Mouse (Mus musculus): Measurements from ENCODE around the gene Mansc1. TPM values are rescaled to one million over a fixed set of nuclear protein-coding genes. Genes with fewer than 3 reads are reported as not detected.
"Not testable (repeated sequence)": the region's sequence is repeated elsewhere in the genome, so short reads cannot be mapped to it uniquely, and the experiment has no call there.

Mansc1 gene
- polyA plus RNA-seq (2014; fragmentation: Nextera tagmentation; extraction: Ambion mirVana) = 0.71 and 1.2 TPM in 2 replicates

DNA sequence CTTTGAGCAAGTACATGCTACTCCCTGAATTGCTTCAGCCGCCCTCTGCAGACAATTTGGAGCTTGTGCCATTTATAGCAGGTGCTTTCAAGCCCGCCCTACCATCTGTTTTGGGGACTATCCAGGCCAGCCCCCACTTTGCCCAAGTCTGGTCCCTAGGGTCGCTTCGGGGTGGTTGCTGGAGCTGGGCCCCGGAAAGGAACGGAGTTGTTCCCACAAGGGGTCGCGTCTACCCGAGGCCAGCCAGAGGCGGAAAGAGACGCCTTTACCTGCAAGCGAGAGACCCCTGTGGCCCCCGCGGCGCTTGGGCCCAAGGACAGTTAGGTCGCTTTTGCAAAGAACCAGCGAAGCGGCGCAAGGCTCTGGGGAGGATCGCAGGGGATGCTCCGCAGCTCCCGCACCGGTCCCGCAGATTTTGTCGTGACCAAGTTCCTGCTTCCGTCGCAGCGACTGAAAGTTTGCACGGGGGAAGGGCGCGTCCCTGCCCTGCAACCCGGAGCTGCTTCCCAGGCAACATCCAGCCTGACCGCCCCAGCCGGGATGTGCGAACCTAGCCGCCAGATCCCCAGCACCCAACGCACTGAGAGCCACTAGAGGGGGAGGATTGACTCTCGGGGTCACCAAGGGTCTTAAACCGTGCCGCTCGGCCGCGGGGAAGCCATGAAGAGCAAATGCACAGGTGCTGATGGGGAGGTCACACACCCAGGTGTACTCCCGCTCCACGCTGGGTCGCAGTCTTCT, at the start of gene Mansc1:
Mansc1 (minus strand) TSS at position 542 of the 741 bp plus-strand sequence.
- Histone ChIP-seq H3K4me3 (ENCODE audit: low read depth, low read length) (peak within 1 kb of the TSS; percentile 44), H3K27me3 (ENCODE audit: control insufficient read depth, insufficient read depth, low read length) (no peaks in the 10 kb centered on the region; the same call in 1 of the 2 replicates), H3K4me2 (ENCODE audit: low read depth, low read length) (peak within 1 kb of the TSS; percentile 88), H3K4me1 (ENCODE audit: control insufficient read depth, insufficient read depth, low read length) (peaks cover 7% of the 10 kb centered on the region; the same call in 1 of the 2 replicates), H3K36me3 (ENCODE audit: control insufficient read depth, insufficient read depth, low read length) (no peaks in the 10 kb centered on the region), H3K9ac (replicated peaks; ENCODE audit: low read depth, low read length) (peak within 1 kb of the TSS; percentile 46), H3K9me3 (ENCODE audit: control insufficient read depth, low read length) (no peaks in the 10 kb centered on the region), H3K27ac (ENCODE audit: low read depth, low read length) (no peak within 1 kb of the TSS)
- peak; percentile 71; the same call in 1 of the 2 replicates for ATAC-seq (ENCODE audit: low read depth)
- WGBS = 2% methylated on average over 46 of the region's 46 CpGs

DNA sequence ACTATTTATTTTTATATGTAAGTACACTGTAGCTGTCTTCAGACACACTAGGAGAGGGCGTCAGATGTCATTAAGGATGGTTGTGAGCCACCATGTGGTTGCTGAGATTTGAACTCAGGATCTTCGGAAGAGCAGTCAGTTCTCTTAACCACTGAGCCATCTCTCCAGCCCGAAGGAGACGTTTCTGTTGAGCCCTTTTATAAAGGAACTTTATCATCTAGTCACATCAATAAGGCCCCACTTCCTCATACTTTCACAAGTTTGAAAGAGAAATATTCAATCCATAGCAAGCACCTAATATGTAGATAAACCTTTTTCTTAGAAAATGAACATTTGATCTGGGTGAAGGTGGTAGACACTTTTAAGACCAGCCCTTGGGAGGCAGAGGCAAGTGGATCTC, 47.0 kb upstream of the Mansc1 start:
- H3K9me3 ChIP-seq (ENCODE audit: control insufficient read depth, low read length); ATAC-seq (ENCODE audit: low read depth); H3K9ac ChIP-seq (replicated peaks; ENCODE audit: low read depth, low read length); H3K36me3 ChIP-seq (ENCODE audit: control insufficient read depth, insufficient read depth, low read length); H3K4me1 ChIP-seq (ENCODE audit: control insufficient read depth, insufficient read depth, low read length); H3K27ac ChIP-seq (ENCODE audit: low read depth, low read length); H3K4me2 ChIP-seq (ENCODE audit: low read depth, low read length); H3K4me3 ChIP-seq (ENCODE audit: low read depth, low read length); H3K27me3 ChIP-seq (ENCODE audit: control insufficient read depth, insufficient read depth, low read length): not testable (repeated sequence)
- WGBS = 92% methylated on average over 4 of the region's 4 CpGs

DNA sequence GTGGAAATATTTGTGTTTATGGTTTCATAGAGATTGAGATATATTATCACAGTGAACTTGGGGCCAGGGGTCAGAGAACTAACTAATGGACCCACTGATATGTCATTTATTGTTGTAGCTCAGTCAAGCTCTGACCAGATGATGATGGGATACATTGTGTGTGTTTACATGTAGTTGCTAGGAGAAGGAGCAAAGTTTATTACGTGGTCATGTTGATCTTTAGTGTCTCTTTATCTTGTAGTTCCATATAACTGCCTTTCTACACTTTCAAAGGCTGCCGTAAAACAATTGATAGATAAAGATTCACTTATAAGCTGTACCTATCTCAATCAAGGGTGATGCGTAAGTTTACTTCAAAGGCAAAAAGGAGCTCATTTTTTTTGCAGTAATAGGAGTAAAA, 45.7 kb upstream of the Mansc1 start:
- H3K4me1 ChIP-seq (ENCODE audit: control insufficient read depth, insufficient read depth, low read length) = no peaks in the 10 kb centered on the region
- no peak overlapping the region for H3K9ac ChIP-seq (replicated peaks; ENCODE audit: low read depth, low read length)
- H3K27ac ChIP-seq (ENCODE audit: low read depth, low read length) = no peak overlapping the region
- H3K4me2 ChIP-seq (ENCODE audit: low read depth, low read length) = no peak overlapping the region
- H3K4me3 ChIP-seq (ENCODE audit: low read depth, low read length) = no peak overlapping the region
- H3K36me3 ChIP-seq (ENCODE audit: control insufficient read depth, insufficient read depth, low read length) = no peaks in the 10 kb centered on the region
- no peaks in the 10 kb centered on the region for H3K9me3 ChIP-seq (ENCODE audit: control insufficient read depth, low read length)
- ATAC-seq (ENCODE audit: low read depth) = no peak
- WGBS = 76% methylated on average over 3 of the region's 3 CpGs
- H3K27me3 ChIP-seq (ENCODE audit: control insufficient read depth, insufficient read depth, low read length) = no peaks in the 10 kb centered on the region

GRCm38 (mm10) chr6:134677504-134677903, 45.2 kb upstream of the Mansc1 start:
- no peak overlapping the region for H3K4me3 ChIP-seq (ENCODE audit: low read depth, low read length)
- no peaks in the 10 kb centered on the region for H3K9me3 ChIP-seq (ENCODE audit: control insufficient read depth, low read length)
- no peaks in the 10 kb centered on the region for H3K4me1 ChIP-seq (ENCODE audit: control insufficient read depth, insufficient read depth, low read length)
- H3K36me3 ChIP-seq (ENCODE audit: control insufficient read depth, insufficient read depth, low read length) = no peaks in the 10 kb centered on the region
- H3K27ac ChIP-seq (ENCODE audit: low read depth, low read length) = no peak overlapping the region
- no peak overlapping the region for H3K9ac ChIP-seq (replicated peaks; ENCODE audit: low read depth, low read length)
- ATAC-seq (ENCODE audit: low read depth) = no peak
- no peak overlapping the region for H3K4me2 ChIP-seq (ENCODE audit: low read depth, low read length)
- H3K27me3 ChIP-seq (ENCODE audit: control insufficient read depth, insufficient read depth, low read length) = no peaks in the 10 kb centered on the region
- 84% methylated on average over 4 of the region's 4 CpGs for WGBS

GRCm38 (mm10) chr6:134673712-134674111, 41.4 kb upstream of the Mansc1 start:
- WGBS = 85% methylated on average over 8 of the region's 8 CpGs
- not testable (repeated sequence) for H3K27ac ChIP-seq (ENCODE audit: low read depth, low read length); H3K9ac ChIP-seq (replicated peaks; ENCODE audit: low read depth, low read length); ATAC-seq (ENCODE audit: low read depth); H3K4me3 ChIP-seq (ENCODE audit: low read depth, low read length); H3K36me3 ChIP-seq (ENCODE audit: control insufficient read depth, insufficient read depth, low read length); H3K9me3 ChIP-seq (ENCODE audit: control insufficient read depth, low read length); H3K4me2 ChIP-seq (ENCODE audit: low read depth, low read length); H3K27me3 ChIP-seq (ENCODE audit: control insufficient read depth, insufficient read depth, low read length); H3K4me1 ChIP-seq (ENCODE audit: control insufficient read depth, insufficient read depth, low read length)

DNA sequence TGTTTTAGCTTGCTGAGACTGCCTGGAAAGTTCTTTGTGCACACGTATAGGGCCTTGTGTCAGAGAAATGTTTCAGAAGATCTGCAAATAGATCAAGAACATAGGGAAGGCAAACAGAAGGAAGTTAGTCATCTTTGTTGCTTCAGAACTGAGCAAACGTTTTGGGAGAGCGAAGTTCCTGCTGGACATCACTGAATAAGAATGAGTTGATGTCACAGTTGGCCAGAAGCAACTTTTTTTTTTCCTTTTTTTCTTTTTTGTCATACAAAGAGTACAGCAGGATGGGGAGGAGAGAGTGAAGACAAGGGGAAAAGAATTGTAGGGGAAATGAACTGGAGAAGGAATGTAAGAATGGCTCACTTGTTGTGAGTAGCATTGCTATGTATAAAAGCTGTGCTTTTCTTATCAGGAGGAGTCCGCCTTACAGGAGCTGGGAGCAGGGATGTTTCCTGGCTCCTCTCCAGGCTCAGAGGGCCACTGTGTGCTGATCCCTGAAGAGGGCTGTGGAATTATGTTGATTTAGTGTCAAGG, 38.7 kb upstream of the Mansc1 start:
- H3K9ac ChIP-seq (replicated peaks; ENCODE audit: low read depth, low read length) = no peak overlapping the region
- no peak overlapping the region for H3K4me3 ChIP-seq (ENCODE audit: low read depth, low read length)
- H3K4me1 ChIP-seq (ENCODE audit: control insufficient read depth, insufficient read depth, low read length) = no peaks in the 10 kb centered on the region
- H3K36me3 ChIP-seq (ENCODE audit: control insufficient read depth, insufficient read depth, low read length) = no peaks in the 10 kb centered on the region
- no peaks in the 10 kb centered on the region for H3K9me3 ChIP-seq (ENCODE audit: control insufficient read depth, low read length)
- H3K27me3 ChIP-seq (ENCODE audit: control insufficient read depth, insufficient read depth, low read length) = no peaks in the 10 kb centered on the region
- no peak overlapping the region for H3K4me2 ChIP-seq (ENCODE audit: low read depth, low read length)
- no peak overlapping the region for H3K27ac ChIP-seq (ENCODE audit: low read depth, low read length)
- ATAC-seq (ENCODE audit: low read depth) = no peak
- 61% methylated on average over 4 of the region's 4 CpGs for WGBS

DNA sequence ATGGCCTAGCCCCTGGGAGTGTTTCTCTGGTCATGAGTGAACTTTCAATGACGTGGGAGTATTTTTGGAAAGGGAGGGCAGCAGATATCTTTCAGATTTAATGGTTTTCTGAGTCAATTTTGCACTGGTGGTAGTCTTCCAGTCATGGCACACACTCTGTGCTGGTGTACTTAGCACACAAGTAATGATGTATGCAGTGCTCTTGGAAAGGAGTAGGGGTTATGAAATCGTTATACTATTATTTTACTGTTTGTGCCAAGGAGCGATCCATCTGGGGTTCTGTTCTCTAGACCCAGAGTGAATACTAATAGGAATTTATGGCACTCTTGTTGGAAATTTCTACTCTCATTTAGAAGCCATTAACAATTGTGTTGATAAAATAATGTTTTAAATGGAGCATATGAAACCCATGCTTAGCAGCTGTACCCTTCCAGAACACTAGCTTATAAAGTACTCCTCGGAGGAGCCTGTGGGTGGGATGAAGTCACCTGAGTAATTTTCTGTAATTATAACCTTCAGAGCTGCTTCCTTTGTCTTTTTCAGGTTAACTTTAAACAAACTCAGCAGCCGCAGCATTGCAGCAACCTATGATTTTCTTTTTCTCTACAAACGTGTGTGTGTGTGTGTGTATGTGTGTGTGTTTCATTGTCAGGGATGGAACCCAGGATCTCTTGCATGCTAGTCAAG, 37.0 kb upstream of the Mansc1 start:
- Histone ChIP-seq H3K36me3 (ENCODE audit: control insufficient read depth, insufficient read depth, low read length) (no peaks in the 10 kb centered on the region), H3K4me3 (ENCODE audit: low read depth, low read length) (no peak overlapping the region), H3K4me1 (ENCODE audit: control insufficient read depth, insufficient read depth, low read length) (no peaks in the 10 kb centered on the region), H3K27ac (ENCODE audit: low read depth, low read length) (no peak overlapping the region), H3K4me2 (ENCODE audit: low read depth, low read length) (no peak overlapping the region), H3K9ac (replicated peaks; ENCODE audit: low read depth, low read length) (no peak overlapping the region), H3K9me3 (ENCODE audit: control insufficient read depth, low read length) (no peaks in the 10 kb centered on the region), H3K27me3 (ENCODE audit: control insufficient read depth, insufficient read depth, low read length) (no peaks in the 10 kb centered on the region)
- 53% methylated on average over 6 of the region's 6 CpGs for WGBS
- ATAC-seq (ENCODE audit: low read depth) = peak; percentile 57; the same call in 1 of the 2 replicates

GRCm38 (mm10) chr6:134668519-134668918, 36.2 kb upstream of the Mansc1 start:
- no peaks in the 10 kb centered on the region for H3K4me1 ChIP-seq (ENCODE audit: control insufficient read depth, insufficient read depth, low read length)
- H3K9ac ChIP-seq (replicated peaks; ENCODE audit: low read depth, low read length) = no peak overlapping the region
- H3K27me3 ChIP-seq (ENCODE audit: control insufficient read depth, insufficient read depth, low read length) = no peaks in the 10 kb centered on the region
- 48% methylated on average over 2 of the region's 2 CpGs for WGBS
- no peaks in the 10 kb centered on the region for H3K36me3 ChIP-seq (ENCODE audit: control insufficient read depth, insufficient read depth, low read length)
- H3K4me3 ChIP-seq (ENCODE audit: low read depth, low read length) = no peak overlapping the region
- no peaks in the 10 kb centered on the region for H3K9me3 ChIP-seq (ENCODE audit: control insufficient read depth, low read length)
- no peak for ATAC-seq (ENCODE audit: low read depth)
- no peak overlapping the region for H3K27ac ChIP-seq (ENCODE audit: low read depth, low read length)
- H3K4me2 ChIP-seq (ENCODE audit: low read depth, low read length) = no peak overlapping the region

- Histone ChIP-seq H3K4me1 (ENCODE audit: control insufficient read depth, insufficient read depth, low read length) (no peaks in the 10 kb centered on the region), H3K4me2 (ENCODE audit: low read depth, low read length) (no peak overlapping the region), H3K36me3 (ENCODE audit: control insufficient read depth, insufficient read depth, low read length) (no peaks in the 10 kb centered on the region), H3K9ac (replicated peaks; ENCODE audit: low read depth, low read length) (no peak overlapping the region), H3K27ac (ENCODE audit: low read depth, low read length) (no peak overlapping the region), H3K9me3 (ENCODE audit: control insufficient read depth, low read length) (no peaks in the 10 kb centered on the region), H3K27me3 (ENCODE audit: control insufficient read depth, insufficient read depth, low read length) (no peaks in the 10 kb centered on the region), H3K4me3 (ENCODE audit: low read depth, low read length) (no peak overlapping the region)
- no peak for ATAC-seq (ENCODE audit: low read depth)
- WGBS = 84% methylated on average over 9 of the region's 9 CpGs
Observed at GRCm38 (mm10) chr6:134665817-134666216, 33.5 kb upstream of the Mansc1 start.
